Comparison of ENCODE assay signal across 9 mouse cellular contexts in the genomic region with DNA sequence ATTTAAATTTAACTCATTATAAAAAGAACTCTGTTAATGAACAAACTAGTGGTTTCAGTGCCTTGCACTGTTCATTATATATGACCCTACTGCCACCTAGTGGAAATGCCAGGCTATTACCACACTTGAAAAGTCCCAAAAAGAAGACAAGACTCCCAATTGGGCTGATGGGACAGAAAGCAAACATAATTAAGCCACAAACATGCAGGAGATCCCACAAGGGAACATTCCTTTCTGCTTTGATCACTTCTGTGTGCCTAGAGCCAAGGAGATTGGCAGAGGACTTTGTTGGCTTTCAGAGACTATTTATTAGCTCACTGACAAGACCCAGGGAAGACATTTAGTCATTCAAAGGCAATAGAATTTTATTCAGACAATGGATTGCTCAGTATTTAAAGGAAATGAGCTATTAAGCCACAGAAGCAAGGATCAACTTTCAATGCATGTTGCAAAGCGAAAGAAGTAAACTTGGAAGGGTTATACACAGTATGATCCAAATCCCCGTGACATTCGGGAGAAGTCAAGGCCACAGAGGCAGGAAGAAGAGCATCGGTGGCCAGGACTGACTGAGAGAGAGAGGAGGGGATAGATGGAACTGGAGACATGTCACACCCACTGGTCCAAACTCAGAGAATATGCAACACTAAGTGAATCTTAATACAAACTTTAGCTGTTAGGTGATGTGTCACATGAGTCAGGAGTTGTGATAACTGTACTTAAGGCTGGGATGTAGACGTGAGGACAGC. TPM values are rescaled to one million over a fixed set of nuclear protein-coding genes. Genes with fewer than 3 reads are reported as not detected.
DNase-seq lines count a peak whose midpoint lies in the region; ATAC-seq lines count a peak whose summit lies in the region.
"Had no signal": no experiment of that assay in that cellular context is flagged by ENCODE, and none has a peak within 500 bp of the region (broad histone marks: within the 10 kb centered on the region; RNA-seq: fewer than 3 reads in every experiment).

No protein-coding gene starts in this region.

- no peak for ATAC-seq in embryonic facial prominence, embryonic 11.5 days (replicated peaks; ENCODE audit: insufficient number of reproducible peaks, low FRiP score, low TSS enrichment, low read depth)
- peak; percentile 72; the same call in 1 of the 2 replicates for ATAC-seq in hindbrain, embryonic 13.5 days (ENCODE audit: low FRiP score)
- peak; percentile 77 for ATAC-seq in megakaryocyte-erythroid progenitor cell, adult 5-6 weeks (replicated peaks; ENCODE audit: low FRiP score, low TSS enrichment, poor library complexity, severe bottlenecking)

- intact Hi-C loops in heart, postnatal 25 days (cut with DNase I), result loop anchor here (2.0 to 5.0 kb wide), 4 partner anchors 165 to 947 kb away; no protein-coding TSS in a partner anchor

- DNase-seq in heart, adult 18-20 months, result peak; percentile 61 to 80
- no peak for DNase-seq in heart, postnatal 25 days (ENCODE audit: low spot score)
- peak; percentile 70 for DNase-seq in adrenal gland, postnatal 10 days
- peak; percentile 80 for DNase-seq in embryonic facial prominence, embryonic 11.5 days (ENCODE audit: low spot score)
- DNase-seq in layer of hippocampus, adult 9-10 months (ENCODE audit: low spot score), result peak; percentile 74
- peak; percentile 41 for DNase-seq in skeletal muscle tissue, adult 2 months (ENCODE audit: low read depth, low spot score)

- no peaks in the 10 kb centered on the region; the same call in 1 of the 2 replicates for H3K9me3 ChIP-seq in embryonic facial prominence, embryonic 11.5 days (replicated peaks; ENCODE audit: control insufficient read depth, low read length)
- H3K9me3 ChIP-seq in hindbrain, embryonic 13.5 days, result peaks cover 9% of the 10 kb centered on the region; the same call in 1 of the 2 replicates

- no peak overlapping the region for H3K27ac ChIP-seq in embryonic facial prominence, embryonic 11.5 days (replicated peaks; ENCODE audit: low read depth, low read length)
- no peak overlapping the region for H3K27ac ChIP-seq in hindbrain, embryonic 13.5 days
- H3K27ac ChIP-seq: limb, embryonic 15.5 days had no signal

- WGBS in embryonic facial prominence, embryonic 11.5 days, result 76% methylated on average over 5 of the region's 5 CpGs
- WGBS in hindbrain, embryonic 13.5 days, result 77% methylated on average over 5 of the region's 5 CpGs

- no peaks in the 10 kb centered on the region for H3K4me1 ChIP-seq in embryonic facial prominence, embryonic 11.5 days (ENCODE audit: control insufficient read depth, insufficient read depth, low read length)
- peaks cover 14% of the 10 kb centered on the region for H3K4me1 ChIP-seq in hindbrain, embryonic 13.5 days (replicated peaks)
- H3K4me1 ChIP-seq: limb, embryonic 15.5 days had no signal

- no peak overlapping the region for H3K4me3 ChIP-seq in embryonic facial prominence, embryonic 11.5 days (ENCODE audit: low read depth, low read length)
- no peak overlapping the region for H3K4me3 ChIP-seq in hindbrain, embryonic 13.5 days
- H3K4me3 ChIP-seq: limb, embryonic 15.5 days had no signal

- no peak overlapping the region for H3K9ac ChIP-seq in embryonic facial prominence, embryonic 11.5 days (replicated peaks; ENCODE audit: low read length)
- no peak overlapping the region for H3K9ac ChIP-seq in hindbrain, embryonic 13.5 days
- H3K9ac ChIP-seq: limb, embryonic 15.5 days had no signal

- no peak overlapping the region for H3K4me2 ChIP-seq in embryonic facial prominence, embryonic 11.5 days (ENCODE audit: low read depth, low read length)
- no peak overlapping the region for H3K4me2 ChIP-seq in hindbrain, embryonic 13.5 days
- H3K4me2 ChIP-seq: limb, embryonic 15.5 days had no signal

- no peaks in the 10 kb centered on the region for H3K36me3 ChIP-seq in embryonic facial prominence, embryonic 11.5 days (replicated peaks; ENCODE audit: control insufficient read depth, insufficient read depth, low read depth, low read length)
- peaks cover 5% of the 10 kb centered on the region; the same call in 1 of the 2 replicates for H3K36me3 ChIP-seq in hindbrain, embryonic 13.5 days

- H3K27me3 ChIP-seq in embryonic facial prominence, embryonic 11.5 days (ENCODE audit: control insufficient read depth, insufficient read depth, low read length), result no peaks in the 10 kb centered on the region
- no peaks in the 10 kb centered on the region for H3K27me3 ChIP-seq in hindbrain, embryonic 13.5 days
- H3K27me3 ChIP-seq: limb, embryonic 15.5 days had no signal

RNA-seq across cellular contexts. Expression of gene Smyd3, which starts 40.5 kb away (rescaled TPM):
- total RNA-seq in heart, adult 18-20 months (2021), result 1 to 10 TPM; 7.5 to 8.3 TPM
- 1 to 10 TPM; 5.6 to 6.0 TPM for total RNA-seq in heart, postnatal 25 days (2021)
- 1 to 10 TPM; 6.0 to 8.0 TPM for total RNA-seq in adrenal gland, postnatal 10 days (2021)
- polyA plus RNA-seq in embryonic facial prominence, embryonic 11.5 days (2014; fragmentation: Nextera tagmentation; extraction: Ambion mirVana), result 26.3 and 26.9 TPM in 2 replicates
- 19.6 and 20.7 TPM in 2 replicates for polyA plus RNA-seq in hindbrain, embryonic 13.5 days (2015; fragmentation: Nextera tagmentation; extraction: Ambion mirVana)
- total RNA-seq in megakaryocyte-erythroid progenitor cell, adult 5-6 weeks (2014; fragmentation: Nextera tagmentation), result 32.2 and 48.9 TPM in 2 replicates
- 22.6 and 25.8 TPM in 2 replicates for total RNA-seq in megakaryocyte-erythroid progenitor cell, adult 5-6 weeks (2017)
